Mouse (Mus musculus): ENCODE measurements at regions not wholly inside any gene's neighbourhood (a gene's known extent, or its start where the extent isn't known, plus 50 kb on each side); places are given as distances from the start of the nearest gene placed in this dataset.
"Not testable (repeated sequence)": the region's sequence is repeated elsewhere in the genome, so short reads cannot be mapped to it uniquely, and the experiment has no call there.

DNA sequence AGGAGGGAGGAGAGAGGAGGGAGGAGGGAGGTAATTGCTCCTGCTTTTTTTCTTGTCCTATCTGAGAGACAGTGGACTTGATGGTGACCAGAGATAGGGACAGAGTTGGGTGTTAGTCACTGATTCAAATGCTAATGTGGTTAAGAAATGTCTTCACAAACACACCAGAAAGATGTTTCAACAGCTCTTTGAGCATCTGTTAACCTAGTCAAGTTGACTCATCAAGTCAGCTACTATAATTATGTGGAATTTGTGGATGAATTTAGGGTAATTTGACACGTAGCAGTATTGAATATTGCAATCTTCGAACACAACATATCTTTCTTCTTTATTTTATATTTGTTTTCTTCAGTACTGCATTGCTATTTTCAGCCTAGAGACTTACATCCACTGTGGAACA lies 182.9 kb upstream of the Pcsk5 start:
- no peak for DNase-seq

DNA sequence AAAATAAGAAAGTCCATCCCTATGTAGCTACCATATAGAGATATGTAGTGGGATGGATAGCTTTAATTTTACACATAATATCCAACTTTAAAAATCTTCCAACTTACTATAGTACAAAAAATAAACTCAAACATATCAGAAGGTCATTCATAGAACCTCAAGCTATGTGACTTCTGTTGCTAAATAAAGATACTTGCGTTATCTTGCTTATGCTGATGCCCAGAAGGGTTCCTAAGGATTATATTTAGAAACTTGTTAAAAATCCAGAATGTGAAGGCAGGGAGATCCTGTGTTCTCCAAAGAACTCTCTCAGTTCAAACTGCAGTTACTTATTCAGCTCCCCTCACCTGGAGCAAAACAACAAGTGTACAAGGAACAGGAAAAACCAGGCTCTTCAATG lies 177.9 kb upstream of the Pcsk5 start:
- no peak for DNase-seq

DNA sequence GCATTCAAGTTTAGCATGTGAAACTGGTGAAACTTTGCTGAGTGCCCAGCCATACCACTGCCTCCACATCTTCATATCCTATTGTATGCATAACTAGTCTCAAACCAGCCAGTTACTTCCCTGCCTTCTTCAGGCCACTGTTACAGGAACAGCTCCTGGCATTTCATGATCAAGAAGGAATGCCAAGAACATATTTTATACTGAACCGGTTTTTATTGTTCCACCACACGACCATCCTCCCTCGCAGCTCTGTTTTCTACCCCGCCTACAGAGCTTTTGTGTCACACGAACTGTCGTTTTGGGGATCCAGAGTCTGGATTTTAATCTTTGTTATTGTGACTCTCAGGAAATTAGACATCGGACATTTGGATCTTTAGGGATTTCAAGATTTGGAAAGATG lies 174.6 kb upstream of the Pcsk5 start:
- no peak for DNase-seq

GRCm38 (mm10) chr19:17997561-17997960 lies 160.1 kb upstream of the Pcsk5 start:
- no peak for DNase-seq

- no peak for DNase-seq
Measured at GRCm38 (mm10) chr19:17983416-17983815, 146.0 kb upstream of the Pcsk5 start.

DNA sequence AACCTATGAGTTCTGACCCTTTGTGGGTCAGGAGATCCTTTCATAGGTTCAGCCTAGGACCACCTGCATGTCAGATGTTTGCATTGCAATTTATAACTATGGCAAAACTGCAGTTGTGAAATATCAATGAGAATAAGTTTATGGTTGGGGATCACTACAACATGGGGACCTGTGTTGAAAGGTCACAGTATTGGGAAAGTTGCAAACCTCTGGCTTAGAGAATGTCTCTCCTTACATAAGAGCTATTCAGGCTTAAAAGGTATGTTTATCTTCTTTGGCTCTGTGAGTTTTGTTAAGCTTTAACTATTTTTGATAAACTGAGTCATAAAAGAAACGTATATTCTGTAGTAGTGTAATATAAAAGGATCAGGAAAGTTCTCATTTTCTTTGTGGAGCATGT lies 128.1 kb upstream of the Pcsk5 start:
- DNase-seq, result no peak

GRCm38 (mm10) chr19:17958440-17958839 lies 121.0 kb upstream of the Pcsk5 start:
- DNase-seq, result no peak

- DNase-seq, result no peak
Measured at GRCm38 (mm10) chr19:17932665-17933064, 95.2 kb upstream of the Pcsk5 start.

- not testable (repeated sequence) for DNase-seq
Measured at GRCm38 (mm10) chr19:17927121-17927520, 89.7 kb upstream of the Pcsk5 start.

DNA sequence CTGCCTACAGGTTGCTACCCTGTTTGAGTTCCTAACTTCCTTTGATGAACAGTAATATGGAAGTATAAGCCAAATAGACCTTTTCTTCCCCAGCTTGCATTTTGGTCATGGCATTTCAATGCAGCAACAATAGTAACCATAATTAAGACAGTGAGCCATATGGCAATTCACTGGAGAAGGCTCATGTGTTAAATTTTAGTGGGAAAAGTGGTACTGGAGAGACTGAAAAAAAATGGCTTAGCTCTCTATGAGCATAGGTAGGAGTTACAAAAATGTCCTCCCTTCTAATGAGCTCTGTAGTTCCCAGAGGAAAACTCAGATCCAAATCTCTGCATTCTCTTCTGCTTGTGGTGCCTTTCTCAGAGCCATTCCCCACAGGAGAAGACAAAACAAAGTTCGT lies 70.1 kb upstream of the Pcsk5 start:
- no peak for DNase-seq

GRCm38 (mm10) chr19:17904120-17904519 lies 66.7 kb upstream of the Pcsk5 start:
- no peak for DNase-seq

DNA sequence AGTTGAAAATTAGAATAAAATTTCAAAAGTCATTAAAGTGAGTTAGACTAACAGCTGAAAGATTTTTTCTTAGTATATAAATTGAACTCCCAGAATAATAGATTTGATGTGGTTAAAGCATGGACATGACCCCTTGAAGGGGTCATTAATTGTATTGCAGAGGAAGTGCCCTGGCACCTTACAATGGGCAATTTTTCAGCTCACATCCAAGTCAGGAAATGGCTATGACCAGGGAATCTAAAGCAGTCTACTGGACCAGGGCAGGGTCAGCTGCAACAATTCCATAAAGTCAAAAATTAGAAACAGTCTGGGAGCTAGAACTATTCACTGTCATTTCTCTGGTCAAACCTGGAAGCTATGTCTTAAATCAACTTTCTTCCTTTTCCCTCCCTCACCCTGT lies 55.2 kb upstream of the Pcsk5 start:
- no peak for DNase-seq

Data from cerebellum, adult 9-10 months (tissue).